Mouse (Mus musculus) kidney, embryonic 15.5 days (tissue): ENCODE measurements around the gene Miga1. TPM values are rescaled to one million over a fixed set of nuclear protein-coding genes. Genes with fewer than 3 reads are reported as not detected.

Source experiments
- ATAC-seq: fragments of 200-750 bp; cut with Nextera tagmentation; replicated peaks from 2 replicates; pipeline ENCODE4 v1.8.0; 2017; ENCODE audit warnings: moderate TSS enrichment; ENCODE audit not compliant: low FRiP score
- H3K27ac ChIP-seq: fragments of 300-500 bp; sonication (generic); 2 replicates; pipeline ENCODE4 v1.5.1; 2015; ENCODE audit warnings: mild to moderate bottlenecking, inconsistent platforms
- H3K27me3 ChIP-seq: fragments of 300-500 bp; sonication (generic); 2 replicates; pipeline ENCODE4 v1.6.1; 2015; ENCODE audit warnings: inconsistent platforms
- H3K36me3 ChIP-seq: fragments of 300-500 bp; sonication (generic); 2 replicates; pipeline ENCODE4 v1.6.1; 2015; ENCODE audit warnings: inconsistent platforms
- H3K4me1 ChIP-seq: fragments of 300-500 bp; sonication (generic); 2 replicates; pipeline ENCODE4 v1.6.1; 2015; ENCODE audit warnings: inconsistent platforms
- H3K4me2 ChIP-seq: fragments of 300-500 bp; sonication (generic); 2 replicates; pipeline ENCODE4 v1.6.1; 2015; ENCODE audit warnings: moderate library complexity, mild to moderate bottlenecking, inconsistent platforms
- H3K4me3 ChIP-seq: fragments of 300-500 bp; sonication (generic); replicated peaks from 2 replicates; pipeline ENCODE4 v1.5.1; 2015; ENCODE audit warnings: mild to moderate bottlenecking, inconsistent platforms
- H3K9ac ChIP-seq: fragments of 300-500 bp; sonication (generic); 2 replicates; pipeline ENCODE4 v1.6.1; 2015; ENCODE audit warnings: mild to moderate bottlenecking, inconsistent platforms
- H3K9me3 ChIP-seq: fragments of 300-500 bp; sonication (generic); replicated peaks from 2 replicates; pipeline ENCODE4 v1.6.1; 2016; ENCODE audit warnings: inconsistent platforms
- WGBS: fragments of 180-500 bp; shearing (Covaris S2); methylation state at CpG from one replicate; pipeline ENCODE4 v1.1.7; 2015; ENCODE audit warnings: mixed read lengths; 5-methylcytosine and 5-hydroxymethylcytosine counted together
- polyA plus RNA-seq: library from polyadenylated mRNA; unstranded; fragments of >200 nt; fragmentation: Nextera tagmentation; extraction: Ambion mirVana; gene quantifications from 2 replicates; pipeline ENCODE4 v1.2.1, GENCODE M21; 2015

Miga1 gene
- polyA plus RNA-seq, 1 experiment from 2014 or later: 17.9 TPM

GRCm38 (mm10) chr3:152276935-152277334 is 63.3 kb downstream of the Miga1 start:
- 95% methylated on average over 3 of the region's 3 CpGs for WGBS
- Histone ChIP-seq H3K9ac (no peak overlapping the region), H3K36me3 (peaks cover 19% of the 10 kb centered on the region), H3K4me3 (no peak overlapping the region), H3K4me1 (no peaks in the 10 kb centered on the region), H3K4me2 (no peak overlapping the region), H3K27ac (no peak overlapping the region), H3K9me3 (no peaks in the 10 kb centered on the region), H3K27me3 (no peaks in the 10 kb centered on the region)
- no peak for ATAC-seq

- H3K4me1 ChIP-seq: no peaks in the 10 kb centered on the region
- H3K27ac ChIP-seq: no peak overlapping the region
- H3K36me3 ChIP-seq: peaks cover 9% of the 10 kb centered on the region; the same call in 1 of the 2 replicates
- 81% methylated on average over 8 of the region's 8 CpGs for WGBS
- no peak for ATAC-seq
- no peaks in the 10 kb centered on the region for H3K9me3 ChIP-seq
- no peak overlapping the region for H3K9ac ChIP-seq
- no peaks in the 10 kb centered on the region for H3K27me3 ChIP-seq
- H3K4me3 ChIP-seq: no peak overlapping the region
- no peak overlapping the region for H3K4me2 ChIP-seq
These were observed 65.2 kb downstream of the Miga1 start for GRCm38 (mm10) chr3:152275008-152275407.

GRCm38 (mm10) chr3:152272974-152273685 is 67.1 kb downstream of the Miga1 start:
- ATAC-seq: no peak

GRCm38 (mm10) chr3:152271876-152272275 is 68.3 kb downstream of the Miga1 start:
- no peak overlapping the region for H3K9ac ChIP-seq
- H3K27ac ChIP-seq: no peak overlapping the region
- 85% methylated on average over 6 of the region's 6 CpGs for WGBS
- H3K9me3 ChIP-seq: no peaks in the 10 kb centered on the region
- H3K4me3 ChIP-seq: no peak overlapping the region
- no peaks in the 10 kb centered on the region for H3K4me1 ChIP-seq
- no peak overlapping the region for H3K4me2 ChIP-seq
- ATAC-seq: no peak
- peaks cover 17% of the 10 kb centered on the region for H3K27me3 ChIP-seq
- peaks cover 9% of the 10 kb centered on the region; the same call in 1 of the 2 replicates for H3K36me3 ChIP-seq

More at GRCm38 (mm10) chr3:152272974-152273685, 67.1 kb downstream of the Miga1 start:
- H3K4me3 ChIP-seq: no peak overlapping the region
- H3K36me3 ChIP-seq: peaks cover 9% of the 10 kb centered on the region; the same call in 1 of the 2 replicates
- H3K9me3 ChIP-seq: no peaks in the 10 kb centered on the region
- no peak overlapping the region for H3K4me2 ChIP-seq
- H3K4me1 ChIP-seq: no peaks in the 10 kb centered on the region
- H3K27ac ChIP-seq: no peak overlapping the region
- H3K9ac ChIP-seq: no peak overlapping the region
- 83% methylated on average over 20 of the region's 20 CpGs for WGBS
- peaks cover 4% of the 10 kb centered on the region; the same call in 1 of the 2 replicates for H3K27me3 ChIP-seq

- Histone ChIP-seq H3K27me3 (peaks cover 24% of the 10 kb centered on the region), H3K4me3 (no peak overlapping the region), H3K27ac (no peak overlapping the region), H3K9me3 (no peaks in the 10 kb centered on the region), H3K36me3 (peaks cover 4% of the 10 kb centered on the region; the same call in 1 of the 2 replicates), H3K4me1 (peaks cover 6% of the 10 kb centered on the region), H3K4me2 (no peak overlapping the region), H3K9ac (no peak overlapping the region)
- WGBS: 86% methylated on average over 10 of the region's 10 CpGs
- no peak for ATAC-seq
These were observed 69.0 kb downstream of the Miga1 start for GRCm38 (mm10) chr3:152271071-152271710.

- Histone ChIP-seq H3K4me3 (no peak overlapping the region), H3K27me3 (peaks cover 50% of the 10 kb centered on the region), H3K4me1 (peaks cover 21% of the 10 kb centered on the region), H3K27ac (no peak overlapping the region), H3K4me2 (no peak overlapping the region), H3K9me3 (no peaks in the 10 kb centered on the region), H3K36me3 (no peaks in the 10 kb centered on the region), H3K9ac (no peak overlapping the region)
- 92% methylated on average over 14 of the region's 14 CpGs for WGBS
- no peak for ATAC-seq
These were observed 72.1 kb downstream of the Miga1 start for GRCm38 (mm10) chr3:152268099-152268498.

GRCm38 (mm10) chr3:152266036-152266421 is 74.2 kb downstream of the Miga1 start, which contains the start of gene Nexn:
TSS of gene Nexn (minus strand) at chr3:152266350.
- Histone ChIP-seq H3K27ac (peak within 1 kb of the TSS; percentile 15; the same call in 1 of the 2 replicates), H3K9me3 (no peaks in the 10 kb centered on the region), H3K4me3 (peak within 1 kb of the TSS; percentile 61), H3K9ac (peak within 1 kb of the TSS; percentile 64), H3K4me2 (peak within 1 kb of the TSS; percentile 98), H3K27me3 (peaks cover 58% of the 10 kb centered on the region), H3K36me3 (no peaks in the 10 kb centered on the region), H3K4me1 (peaks cover 28% of the 10 kb centered on the region)
- 6% methylated on average over 13 of the region's 13 CpGs for WGBS
- ATAC-seq: peak; percentile 12; the same call in 1 of the 2 replicates

GRCm38 (mm10) chr3:152265351-152266035 is 74.7 kb downstream of the Miga1 start:
- no peaks in the 10 kb centered on the region for H3K36me3 ChIP-seq
- peak overlapping the region; percentile 15; the same call in 1 of the 2 replicates for H3K27ac ChIP-seq
- peak overlapping the region; percentile 61 for H3K4me3 ChIP-seq
- peak overlapping the region; percentile 98 for H3K4me2 ChIP-seq
- peaks cover 28% of the 10 kb centered on the region for H3K4me1 ChIP-seq
- no peaks in the 10 kb centered on the region for H3K9me3 ChIP-seq
- peak overlapping the region; percentile 64 for H3K9ac ChIP-seq
- ATAC-seq: peak; percentile 88
- peaks cover 58% of the 10 kb centered on the region for H3K27me3 ChIP-seq
- under 1% methylated on average over 63 of the region's 63 CpGs for WGBS

- H3K27ac ChIP-seq: no peak overlapping the region
- no peaks in the 10 kb centered on the region for H3K9me3 ChIP-seq
- H3K27me3 ChIP-seq: peaks cover 58% of the 10 kb centered on the region
- peaks cover 28% of the 10 kb centered on the region for H3K4me1 ChIP-seq
- peak overlapping the region; percentile 61 for H3K4me3 ChIP-seq
- peak overlapping the region; percentile 98 for H3K4me2 ChIP-seq
- H3K9ac ChIP-seq: peak overlapping the region; percentile 64; the same call in 1 of the 2 replicates
- WGBS: 50% methylated on average over 12 of the region's 12 CpGs
- H3K36me3 ChIP-seq: no peaks in the 10 kb centered on the region
- no peak for ATAC-seq
These were observed 75.4 kb downstream of the Miga1 start for GRCm38 (mm10) chr3:152264830-152265229.

- 64% methylated on average over 10 of the region's 10 CpGs for WGBS
- Histone ChIP-seq H3K36me3 (no peaks in the 10 kb centered on the region), H3K9me3 (no peaks in the 10 kb centered on the region), H3K4me2 (peak overlapping the region; percentile 25; the same call in 1 of the 2 replicates), H3K4me1 (peaks cover 28% of the 10 kb centered on the region), H3K4me3 (0 out of 2 replicates have a peak overlapping the region, but pooled peaks have one; percentile 1), H3K27me3 (peaks cover 58% of the 10 kb centered on the region), H3K9ac (no peak overlapping the region), H3K27ac (no peak overlapping the region)
- no peak for ATAC-seq
These were observed 75.8 kb downstream of the Miga1 start for GRCm38 (mm10) chr3:152264374-152264773.

- Histone ChIP-seq H3K4me1 (peaks cover 28% of the 10 kb centered on the region), H3K27me3 (peaks cover 42% of the 10 kb centered on the region), H3K27ac (no peak overlapping the region), H3K4me3 (no peak overlapping the region), H3K9me3 (no peaks in the 10 kb centered on the region), H3K4me2 (peak overlapping the region; percentile 29), H3K36me3 (no peaks in the 10 kb centered on the region), H3K9ac (no peak overlapping the region)
- peak; percentile 22 for ATAC-seq
- 15% methylated on average over 8 of the region's 8 CpGs for WGBS
These were observed 78.3 kb downstream of the Miga1 start for GRCm38 (mm10) chr3:152261948-152262347.

GRCm38 (mm10) chr3:152261436-152261835 is 78.8 kb downstream of the Miga1 start:
- Histone ChIP-seq H3K9me3 (no peaks in the 10 kb centered on the region), H3K4me2 (no peak overlapping the region), H3K27ac (no peak overlapping the region), H3K36me3 (no peaks in the 10 kb centered on the region), H3K27me3 (peaks cover 37% of the 10 kb centered on the region), H3K4me1 (peaks cover 25% of the 10 kb centered on the region), H3K9ac (no peak overlapping the region), H3K4me3 (no peak overlapping the region)
- ATAC-seq: no peak
- WGBS: 37% methylated on average over 8 of the region's 8 CpGs
